Mouse (Mus musculus) liver, embryonic 16.5 days (tissue): ENCODE measurements around the gene Rab11fip3. TPM values are rescaled to one million over a fixed set of nuclear protein-coding genes. Genes with fewer than 3 reads are reported as not detected.

ENCODE experiments used
- ATAC-seq: fragments of 200-750 bp; cut with Nextera tagmentation; 2 replicates; pipeline ENCODE4 v1.8.0; 2017; ENCODE audit warnings: low read depth, mild to moderate bottlenecking, moderate number of reproducible peaks, moderate library complexity
- H3K27ac ChIP-seq: fragments of 300-500 bp; sonication (generic); 2 replicates; pipeline ENCODE4 v1.5.1; 2014; ENCODE audit warnings: mild to moderate bottlenecking, low read length
- H3K27me3 ChIP-seq: fragments of 300-500 bp; sonication (generic); 2 replicates; pipeline ENCODE4 v1.6.1; 2014; ENCODE audit warnings: low read depth, low read length, mixed read lengths; ENCODE audit not compliant: control insufficient read depth, insufficient read depth
- H3K36me3 ChIP-seq: fragments of 300-500 bp; sonication (generic); 2 replicates; pipeline ENCODE4 v1.6.1; 2014; ENCODE audit warnings: mild to moderate bottlenecking; ENCODE audit not compliant: control insufficient read depth, insufficient read depth
- H3K4me1 ChIP-seq: fragments of 300-500 bp; sonication (generic); 2 replicates; pipeline ENCODE4 v1.6.1; 2014; ENCODE audit warnings: low read depth, low read length, mixed read lengths; ENCODE audit not compliant: control insufficient read depth
- H3K4me2 ChIP-seq: fragments of 300-500 bp; sonication (generic); 2 replicates; pipeline ENCODE4 v1.6.1; 2014; ENCODE audit warnings: low read depth, low read length, mixed read lengths
- H3K4me3 ChIP-seq: fragments of 300-500 bp; sonication (generic); 2 replicates; pipeline ENCODE4 v1.5.1; 2014; ENCODE audit warnings: low read depth, mild to moderate bottlenecking, low read length
- H3K9ac ChIP-seq: fragments of 300-500 bp; sonication (generic); 2 replicates; pipeline ENCODE4 v1.6.1; 2014; ENCODE audit warnings: low read depth, low read length
- H3K9me3 ChIP-seq: fragments of 300-500 bp; sonication (generic); replicated peaks from 2 replicates; pipeline ENCODE4 v1.6.1; 2016; ENCODE audit warnings: low read length; ENCODE audit not compliant: control insufficient read depth
- WGBS: fragments of 180-500 bp; shearing (Covaris S2); extraction: QIAGEN DNeasy Blood & Tissue Kit; methylation state at CpG from one replicate; pipeline ENCODE4 v1.1.7; 2014; ENCODE audit not compliant: insufficient replicate concordance; 5-methylcytosine and 5-hydroxymethylcytosine counted together
- polyA plus RNA-seq: library from polyadenylated mRNA; unstranded; fragments of >200 nt; fragmentation: Nextera tagmentation; extraction: Ambion mirVana; gene quantifications from 2 replicates; pipeline ENCODE4 v1.2.1, GENCODE M21; 2015

Rab11fip3 gene
- polyA plus RNA-seq, 1 experiment from 2014 or later: 1.7 TPM

GRCm38 (mm10) chr17:25993489-25993888, 75.9 kb downstream of the Rab11fip3 start:
- peak; percentile 50; the same call in 1 of the 2 replicates for ATAC-seq
- H3K9ac ChIP-seq: no peak overlapping the region

DNA sequence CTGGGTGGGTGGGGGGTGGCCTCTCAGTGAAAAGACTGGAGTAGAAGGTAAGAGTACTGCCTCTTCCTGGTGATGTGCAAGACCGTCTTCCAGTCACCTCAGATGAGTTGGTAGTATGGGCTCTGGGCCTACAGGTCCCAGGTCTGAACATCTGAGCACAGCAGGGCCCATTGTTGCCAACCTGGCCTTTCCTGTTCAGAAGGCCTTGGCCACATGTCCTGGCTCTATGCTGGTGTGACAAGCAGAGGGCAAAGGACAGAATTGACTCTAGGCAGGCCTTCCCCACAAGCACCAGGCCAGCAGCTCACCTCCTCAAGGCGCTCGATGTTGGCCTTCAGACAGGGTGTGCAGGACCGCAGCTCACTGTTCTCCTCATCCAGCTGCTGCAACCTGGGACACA, 77.1 kb downstream of the Rab11fip3 start:
- no peak for ATAC-seq
- H3K27ac ChIP-seq: no peak overlapping the region
- no peaks in the 10 kb centered on the region for H3K27me3 ChIP-seq
- H3K9ac ChIP-seq: no peak overlapping the region
- WGBS: 88% methylated on average over 4 of the region's 4 CpGs
- no peak overlapping the region for H3K4me2 ChIP-seq
- no peak overlapping the region for H3K4me3 ChIP-seq
- no peaks in the 10 kb centered on the region for H3K36me3 ChIP-seq
- peaks cover 11% of the 10 kb centered on the region for H3K4me1 ChIP-seq
- no peaks in the 10 kb centered on the region for H3K9me3 ChIP-seq

More at GRCm38 (mm10) chr17:25993489-25993888, 75.9 kb downstream of the Rab11fip3 start:
- Histone ChIP-seq H3K9me3 (no peaks in the 10 kb centered on the region), H3K27ac (no peak overlapping the region), H3K36me3 (no peaks in the 10 kb centered on the region), H3K4me3 (no peak overlapping the region), H3K27me3 (no peaks in the 10 kb centered on the region), H3K4me1 (peaks cover 11% of the 10 kb centered on the region), H3K4me2 (no peak overlapping the region)
- WGBS: 44% methylated on average over 3 of the region's 3 CpGs

- no peaks in the 10 kb centered on the region for H3K9me3 ChIP-seq
- H3K4me3 ChIP-seq: no peak overlapping the region
- no peaks in the 10 kb centered on the region for H3K36me3 ChIP-seq
- peaks cover 17% of the 10 kb centered on the region for H3K4me1 ChIP-seq
- H3K27ac ChIP-seq: no peak overlapping the region
- H3K27me3 ChIP-seq: no peaks in the 10 kb centered on the region
- ATAC-seq: no peak
- WGBS: 24% methylated on average over 5 of the region's 5 CpGs
- no peak overlapping the region for H3K4me2 ChIP-seq
- H3K9ac ChIP-seq: no peak overlapping the region
Observed at GRCm38 (mm10) chr17:25990331-25990730, 79.0 kb downstream of the Rab11fip3 start.

GRCm38 (mm10) chr17:25985306-25986294, 83.8 kb downstream of the Rab11fip3 start, which contains the start of gene Capn15:
TSS of gene Capn15 (minus strand) at chr17:25985796.
- peak within 1 kb of the TSS; percentile 83 for H3K4me3 ChIP-seq
- H3K4me2 ChIP-seq: peak within 1 kb of the TSS; percentile 86
- no peaks in the 10 kb centered on the region for H3K36me3 ChIP-seq
- H3K9me3 ChIP-seq: no peaks in the 10 kb centered on the region
- no peaks in the 10 kb centered on the region for H3K27me3 ChIP-seq
- H3K4me1 ChIP-seq: peaks cover 28% of the 10 kb centered on the region
- under 1% methylated on average over 91 of the region's 91 CpGs for WGBS
- H3K27ac ChIP-seq: peak within 1 kb of the TSS; percentile 67
- H3K9ac ChIP-seq: peak within 1 kb of the TSS; percentile 73
- ATAC-seq: peak; percentile 98

DNA sequence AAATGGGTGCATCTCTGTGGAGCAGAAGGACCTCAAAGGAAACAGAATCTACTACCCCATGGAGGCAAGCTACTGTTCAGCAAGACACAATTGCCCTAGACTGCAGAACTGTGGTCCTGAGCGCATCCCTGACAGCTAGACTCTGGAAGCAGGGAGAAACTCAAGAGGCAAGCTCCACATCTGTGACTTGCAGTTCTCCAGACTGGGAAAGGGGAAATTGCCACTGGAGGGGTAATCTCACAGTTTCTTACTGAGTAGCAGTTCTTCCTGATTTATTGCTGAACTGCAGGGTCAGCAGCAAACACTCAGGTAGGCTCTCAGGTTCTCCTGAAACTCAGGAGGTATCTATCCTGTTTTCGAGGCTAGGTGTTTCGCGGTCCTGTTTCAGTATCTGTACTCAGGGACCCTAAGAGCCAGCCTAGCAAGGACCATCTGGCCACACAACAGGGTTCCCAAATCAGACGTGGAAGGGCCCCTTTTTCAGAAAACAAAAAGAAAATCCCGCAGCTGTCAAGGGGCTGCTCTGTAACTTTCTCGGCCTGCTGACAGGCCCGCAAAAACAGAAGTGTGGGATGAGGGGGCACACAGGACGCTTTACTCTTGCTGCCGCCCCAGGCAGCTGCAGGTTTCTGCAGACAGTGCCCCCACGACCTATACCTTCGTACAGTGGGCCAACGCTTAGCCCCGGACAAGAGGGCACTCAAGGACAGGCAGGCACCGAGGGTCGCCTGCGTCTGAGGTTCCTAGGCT, 84.6 kb downstream of the Rab11fip3 start:
- Histone ChIP-seq H3K4me2 (peak overlapping the region; percentile 86), H3K27me3 (no peaks in the 10 kb centered on the region), H3K4me1 (peaks cover 22% of the 10 kb centered on the region), H3K9me3 (no peaks in the 10 kb centered on the region), H3K36me3 (no peaks in the 10 kb centered on the region), H3K9ac (peak overlapping the region; percentile 73), H3K27ac (peak overlapping the region; percentile 67), H3K4me3 (peak overlapping the region; percentile 83)
- no peak; the same call in 1 of the 2 replicates for ATAC-seq
- WGBS: 11% methylated on average over 17 of the region's 17 CpGs

GRCm38 (mm10) chr17:25984066-25984465, 85.3 kb downstream of the Rab11fip3 start:
- Histone ChIP-seq H3K4me2 (peak overlapping the region; percentile 86), H3K36me3 (no peaks in the 10 kb centered on the region), H3K9me3 (no peaks in the 10 kb centered on the region), H3K4me3 (peak overlapping the region; percentile 83), H3K4me1 (peaks cover 27% of the 10 kb centered on the region), H3K27ac (no peak overlapping the region), H3K27me3 (no peaks in the 10 kb centered on the region), H3K9ac (no peak overlapping the region; the same call in 1 of the 2 replicates)
- WGBS: 97% methylated on average over 1 of the region's 1 CpGs
- no peak for ATAC-seq

GRCm38 (mm10) chr17:25982913-25983312, 86.4 kb downstream of the Rab11fip3 start:
- H3K27ac ChIP-seq: no peak overlapping the region
- no peak overlapping the region for H3K9ac ChIP-seq
- no peak for ATAC-seq
- no peak overlapping the region for H3K4me3 ChIP-seq
- no peaks in the 10 kb centered on the region for H3K9me3 ChIP-seq
- WGBS: 89% methylated on average over 3 of the region's 3 CpGs
- H3K4me2 ChIP-seq: no peak overlapping the region
- no peaks in the 10 kb centered on the region for H3K36me3 ChIP-seq
- peaks cover 27% of the 10 kb centered on the region for H3K4me1 ChIP-seq
- H3K27me3 ChIP-seq: no peaks in the 10 kb centered on the region

DNA sequence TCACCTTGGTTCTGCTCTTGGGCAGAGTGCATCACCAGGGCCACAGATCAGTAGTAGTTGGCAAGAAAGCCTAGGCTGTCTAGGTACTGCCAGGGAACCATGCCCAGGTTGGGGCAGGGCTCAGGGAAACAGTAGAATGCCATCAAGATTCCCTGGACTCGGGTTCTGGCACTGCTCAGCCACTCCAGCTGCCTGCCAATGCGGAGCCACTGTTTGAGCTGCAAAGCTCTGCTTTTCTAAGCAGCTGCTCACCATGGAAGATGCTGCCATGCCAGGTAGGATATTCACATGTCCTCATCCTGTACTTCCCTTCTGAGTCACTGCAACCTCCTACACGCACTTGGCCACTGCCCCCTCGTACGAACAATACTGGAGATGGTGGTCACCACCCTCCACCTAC, 88.5 kb downstream of the Rab11fip3 start:
- ATAC-seq: no peak
- H3K36me3 ChIP-seq: no peaks in the 10 kb centered on the region
- no peak overlapping the region for H3K4me2 ChIP-seq
- no peaks in the 10 kb centered on the region for H3K27me3 ChIP-seq
- H3K4me3 ChIP-seq: no peak overlapping the region
- no peak overlapping the region for H3K27ac ChIP-seq
- WGBS: 79% methylated on average over 5 of the region's 5 CpGs
- H3K9ac ChIP-seq: no peak overlapping the region
- no peaks in the 10 kb centered on the region for H3K9me3 ChIP-seq
- H3K4me1 ChIP-seq: peaks cover 23% of the 10 kb centered on the region
